Mouse (Mus musculus): ENCODE results near the gene Fank1. TPM values are rescaled to one million over a fixed set of nuclear protein-coding genes. Genes with fewer than 3 reads are reported as not detected.

Gene Fank1
- polyA plus RNA-seq, 1 experiment from 2014 or later = 0.41 TPM

DNA sequence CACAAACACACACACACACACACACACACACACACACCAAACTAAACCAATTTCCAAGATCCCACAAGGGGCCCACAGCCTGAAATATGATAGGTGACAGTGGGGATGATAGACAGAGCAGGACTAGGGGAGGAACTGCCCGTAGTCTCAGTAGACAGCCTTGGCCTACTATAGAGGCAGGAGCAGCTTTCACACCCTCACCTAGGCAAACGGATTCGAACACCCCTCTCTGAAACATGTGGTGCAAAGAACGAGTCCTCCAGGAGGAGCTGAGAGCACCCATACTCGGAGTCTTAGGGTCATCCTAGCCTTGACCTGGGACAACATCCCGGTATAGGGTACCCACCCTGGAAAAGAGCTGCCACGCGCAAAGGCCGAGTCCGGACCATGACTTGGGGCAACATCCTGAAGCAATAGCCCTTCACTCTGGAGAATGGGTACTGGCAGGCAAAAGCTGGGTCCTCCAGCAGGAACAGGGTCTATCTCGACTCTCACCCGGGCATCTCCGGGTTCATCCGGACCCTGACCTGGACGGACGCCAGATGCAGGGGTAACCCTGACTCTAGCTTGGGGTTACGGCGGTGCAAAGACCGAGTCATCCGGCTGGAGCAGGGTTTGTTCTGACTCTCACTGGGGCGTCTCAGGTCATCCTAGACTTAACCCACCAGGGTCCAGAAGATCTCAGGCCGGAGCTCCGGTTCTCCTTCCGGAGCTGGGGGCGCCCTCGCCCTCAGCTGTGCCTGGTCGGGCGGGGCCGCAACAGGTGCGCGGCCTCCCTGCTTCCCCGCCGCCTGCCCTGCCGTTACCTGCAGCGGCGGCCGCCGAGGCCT, 650 bp upstream of the Fank1 start:
- H3K27ac ChIP-seq = peak overlapping the region; percentile 78
- no peaks in the 10 kb centered on the region for H3K36me3 ChIP-seq
- peaks cover 37% of the 10 kb centered on the region for H3K27me3 ChIP-seq (ENCODE audit: low read depth, poor library complexity, severe bottlenecking)
- no peak for DNase-seq (ENCODE audit: low spot score)
- peak overlapping the region; percentile 83 for H3K4me3 ChIP-seq
- 5% methylated on average over 37 of the region's 38 CpGs for WGBS
- peaks cover 24% of the 10 kb centered on the region for H3K4me1 ChIP-seq
- no peaks in the 10 kb centered on the region for H3K9me3 ChIP-seq (replicated peaks)

DNA sequence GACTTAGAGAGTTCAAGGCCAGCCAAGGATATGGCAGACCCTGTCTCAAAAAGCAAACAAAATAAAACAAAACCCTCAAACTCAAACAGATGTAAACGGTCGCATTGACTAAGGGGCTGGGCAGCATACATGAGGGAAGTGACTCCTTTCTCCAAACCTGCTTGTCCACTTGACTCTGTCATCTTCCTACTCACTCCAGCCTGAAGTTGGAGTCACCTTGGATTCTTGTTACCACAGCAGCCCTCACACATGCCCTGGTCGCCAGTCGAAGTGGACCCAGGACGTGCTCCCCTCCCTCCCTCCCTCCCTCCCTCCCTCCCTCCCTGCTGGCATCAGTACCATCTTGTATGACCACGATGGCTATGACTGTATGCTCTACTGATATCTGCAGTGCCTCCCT, 4.9 kb downstream of the Fank1 start:
- Histone ChIP-seq H3K9me3 (replicated peaks) (no peaks in the 10 kb centered on the region), H3K36me3 (no peaks in the 10 kb centered on the region), H3K27ac (no peak overlapping the region), H3K4me1 (peaks cover 17% of the 10 kb centered on the region), H3K4me3 (no peak overlapping the region), H3K27me3 (ENCODE audit: low read depth, poor library complexity, severe bottlenecking) (peaks cover 9% of the 10 kb centered on the region; the same call in 1 of the 2 replicates)
- 74% methylated on average over 6 of the region's 6 CpGs for WGBS
- no peak for DNase-seq (ENCODE audit: low spot score)

- 74% methylated on average over 6 of the region's 6 CpGs for WGBS
- H3K4me3 ChIP-seq = no peak overlapping the region
- H3K27me3 ChIP-seq (ENCODE audit: low read depth, poor library complexity, severe bottlenecking) = peaks cover 9% of the 10 kb centered on the region; the same call in 1 of the 2 replicates
- no peaks in the 10 kb centered on the region for H3K9me3 ChIP-seq (replicated peaks)
- H3K36me3 ChIP-seq = no peaks in the 10 kb centered on the region
- no peak overlapping the region for H3K27ac ChIP-seq
- peaks cover 14% of the 10 kb centered on the region for H3K4me1 ChIP-seq
- no peak for DNase-seq (ENCODE audit: low spot score)
Observed at GRCm38 (mm10) chr7:133781991-133782390, 5.3 kb downstream of the Fank1 start.

DNA sequence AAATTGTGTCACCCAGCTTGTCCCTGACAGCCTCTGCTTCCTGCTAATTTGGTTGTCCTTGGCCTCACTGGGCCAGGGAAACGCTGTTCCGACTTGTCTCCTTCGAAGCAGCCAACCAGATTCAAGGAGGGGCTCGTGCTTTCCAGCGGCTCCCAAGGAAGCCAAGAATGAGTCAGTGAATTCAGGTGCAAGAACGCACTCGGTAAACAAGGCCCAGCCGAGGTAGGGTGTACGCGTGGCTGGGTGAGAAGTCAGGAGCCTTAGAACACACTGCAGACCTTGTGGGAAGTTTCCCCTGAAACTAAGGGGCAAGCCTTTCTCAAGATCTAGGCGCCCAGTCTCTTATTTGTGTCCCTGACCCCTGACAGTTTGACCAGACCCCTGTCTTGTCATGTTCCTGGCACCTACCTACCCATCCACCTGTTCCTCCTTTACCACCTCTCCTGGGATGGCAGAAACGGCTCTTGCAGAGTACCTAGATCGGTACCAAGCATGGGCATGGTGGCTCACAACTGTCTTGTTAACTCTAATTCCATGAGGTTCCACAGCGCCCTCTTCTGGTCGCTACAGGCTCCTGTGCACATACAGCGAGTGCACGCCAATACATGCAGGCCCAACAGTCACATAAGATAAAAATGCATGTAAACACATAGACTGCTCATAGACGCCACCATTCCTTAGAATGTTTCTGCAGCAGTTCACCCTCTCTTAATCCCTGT, 6.2 kb downstream of the Fank1 start, which contains the start of gene Dhx32:
Gene Dhx32 (minus strand): TSS at position 10 of the 719 bp plus-strand sequence.
- DNase-seq (ENCODE audit: low spot score) = peak; percentile 68
- peaks cover 14% of the 10 kb centered on the region for H3K4me1 ChIP-seq
- peaks cover 3% of the 10 kb centered on the region; the same call in 1 of the 2 replicates for H3K27me3 ChIP-seq (ENCODE audit: low read depth, poor library complexity, severe bottlenecking)
- H3K4me3 ChIP-seq = no peak within 1 kb of the TSS
- H3K36me3 ChIP-seq = no peaks in the 10 kb centered on the region
- no peaks in the 10 kb centered on the region for H3K9me3 ChIP-seq (replicated peaks)
- 26% methylated on average over 18 of the region's 18 CpGs for WGBS
- no peak within 1 kb of the TSS for H3K27ac ChIP-seq

DNA sequence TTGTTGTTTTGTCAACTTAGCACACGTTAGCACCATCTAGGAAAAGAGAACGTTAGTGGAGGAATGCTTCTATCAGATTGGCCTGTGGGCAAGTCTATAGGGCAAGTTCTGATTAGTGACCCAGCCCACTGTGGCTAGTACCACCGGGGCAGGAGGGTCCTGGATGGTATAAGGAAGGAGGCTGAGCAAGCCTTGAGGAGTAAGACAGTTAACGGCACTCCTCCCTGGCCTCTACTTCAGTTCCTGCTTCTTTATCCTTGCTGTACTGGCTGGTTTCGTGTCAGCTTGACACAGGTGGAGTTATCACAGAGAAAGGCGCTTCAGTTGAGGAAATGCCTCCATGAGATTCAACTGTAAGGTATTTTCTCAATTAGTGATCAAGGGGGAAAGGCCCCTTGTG, 10.9 kb downstream of the Fank1 start:
- Histone ChIP-seq H3K36me3 (no peaks in the 10 kb centered on the region), H3K27me3 (ENCODE audit: low read depth, poor library complexity, severe bottlenecking) (no peaks in the 10 kb centered on the region), H3K4me3 (no peak overlapping the region), H3K27ac (no peak overlapping the region), H3K9me3 (replicated peaks) (no peaks in the 10 kb centered on the region), H3K4me1 (peaks cover 7% of the 10 kb centered on the region)
- 85% methylated on average over 6 of the region's 6 CpGs for WGBS
- DNase-seq (ENCODE audit: low spot score) = no peak

DNA sequence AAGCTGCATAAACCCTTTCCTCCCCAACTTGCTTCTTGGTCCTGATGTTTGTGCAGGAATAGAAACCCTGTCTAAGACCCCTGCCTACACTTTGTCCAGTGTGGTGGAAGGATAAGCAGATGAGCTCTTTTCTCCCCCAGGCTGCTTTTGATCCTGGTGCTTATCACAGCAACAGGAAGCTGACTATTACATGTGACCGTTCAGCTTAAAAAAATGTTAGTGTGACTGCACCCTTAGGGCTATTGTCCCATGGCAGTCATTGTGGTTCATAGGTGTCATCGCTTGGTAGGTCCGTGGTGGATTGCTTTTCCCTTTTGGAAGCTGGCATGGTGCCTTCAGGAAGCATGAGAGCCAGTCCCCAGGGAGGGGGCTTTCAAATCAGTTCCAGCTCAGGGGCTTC, 11.5 kb downstream of the Fank1 start:
- Histone ChIP-seq H3K36me3 (no peaks in the 10 kb centered on the region), H3K27me3 (ENCODE audit: low read depth, poor library complexity, severe bottlenecking) (no peaks in the 10 kb centered on the region), H3K9me3 (replicated peaks) (no peaks in the 10 kb centered on the region)

GRCm38 (mm10) chr7:133790171-133790570, 13.5 kb downstream of the Fank1 start:
- Histone ChIP-seq H3K27me3 (ENCODE audit: low read depth, poor library complexity, severe bottlenecking) (no peaks in the 10 kb centered on the region), H3K36me3 (no peaks in the 10 kb centered on the region), H3K27ac (no peak overlapping the region), H3K9me3 (replicated peaks) (no peaks in the 10 kb centered on the region), H3K4me1 (peaks cover 2% of the 10 kb centered on the region; the same call in 1 of the 2 replicates), H3K4me3 (no peak overlapping the region)
- no peak for DNase-seq (ENCODE audit: low spot score)
- 94% methylated on average over 4 of the region's 4 CpGs for WGBS

More for the DNA sequence above, 11.5 kb downstream of the Fank1 start:
- Histone ChIP-seq H3K27ac (no peak overlapping the region), H3K4me3 (no peak overlapping the region), H3K4me1 (peaks cover 2% of the 10 kb centered on the region; the same call in 1 of the 2 replicates)
- no peak for DNase-seq (ENCODE audit: low spot score)
- WGBS = 82% methylated on average over 3 of the region's 3 CpGs

DNA sequence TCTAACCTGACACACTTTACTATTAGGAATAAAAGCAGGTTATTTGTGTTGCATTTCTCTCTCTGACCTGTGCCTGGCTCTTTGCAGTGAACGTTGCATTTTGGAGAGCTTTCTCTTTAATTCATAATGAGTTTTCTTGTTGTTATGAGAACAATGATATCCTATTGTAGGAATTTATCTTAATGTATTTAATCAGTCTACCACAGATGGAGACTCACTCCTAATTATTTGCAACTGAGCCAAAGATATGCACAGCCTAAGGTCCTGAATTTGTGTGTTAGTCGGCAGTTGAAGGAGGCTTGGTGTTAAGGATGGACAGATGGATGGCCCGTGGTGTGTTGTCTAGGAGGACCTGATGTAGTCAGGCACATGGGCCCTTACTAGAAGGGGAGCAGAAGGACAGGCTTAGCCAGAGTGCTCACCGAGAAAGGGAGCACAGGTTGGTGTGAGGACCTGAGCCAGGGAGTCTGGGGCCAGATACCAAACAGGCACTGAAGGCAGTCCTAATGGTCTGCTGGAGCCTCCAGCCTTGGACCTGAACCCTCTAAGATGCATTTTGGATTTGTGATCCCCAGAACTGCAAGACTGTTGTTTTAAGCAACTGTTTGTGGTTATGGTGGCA, 14.1 kb downstream of the Fank1 start:
- Histone ChIP-seq H3K4me3 (no peak overlapping the region), H3K27ac (no peak overlapping the region), H3K27me3 (ENCODE audit: low read depth, poor library complexity, severe bottlenecking) (no peaks in the 10 kb centered on the region), H3K9me3 (replicated peaks) (no peaks in the 10 kb centered on the region), H3K4me1 (peaks cover 2% of the 10 kb centered on the region; the same call in 1 of the 2 replicates), H3K36me3 (no peaks in the 10 kb centered on the region)
- DNase-seq (ENCODE audit: low spot score) = no peak
- 90% methylated on average over 4 of the region's 4 CpGs for WGBS

DNA sequence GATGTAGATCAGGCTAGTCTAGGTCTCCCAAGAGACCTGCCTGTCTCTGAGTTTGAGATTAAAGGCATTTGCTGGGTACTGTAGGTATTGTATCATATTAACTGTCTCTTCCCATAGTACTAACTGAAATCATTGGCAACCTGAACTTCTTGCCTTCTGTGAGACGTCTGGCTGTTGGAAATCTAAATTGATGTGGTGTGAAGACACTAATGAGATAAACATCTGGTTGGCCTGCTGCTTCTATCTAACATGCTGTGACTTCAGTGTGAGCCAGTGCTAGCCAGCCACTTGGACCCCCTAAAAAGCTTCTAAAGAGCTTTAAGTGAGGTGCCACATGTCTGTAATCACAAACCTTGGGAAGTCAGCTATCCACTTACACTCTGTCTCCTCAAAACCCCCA, 16.1 kb downstream of the Fank1 start:
- Histone ChIP-seq H3K27ac (no peak overlapping the region), H3K4me3 (no peak overlapping the region)
- WGBS = 3% methylated on average over 1 of the region's 1 CpGs

GRCm38 (mm10) chr7:133793248-133794131, 16.8 kb downstream of the Fank1 start:
- H3K27me3 ChIP-seq (ENCODE audit: low read depth, poor library complexity, severe bottlenecking) = no peaks in the 10 kb centered on the region
- no peaks in the 10 kb centered on the region for H3K9me3 ChIP-seq (replicated peaks)
- peaks cover 2% of the 10 kb centered on the region; the same call in 1 of the 2 replicates for H3K4me1 ChIP-seq
- H3K27ac ChIP-seq = no peak overlapping the region
- DNase-seq (ENCODE audit: low spot score) = no peak
- no peaks in the 10 kb centered on the region for H3K36me3 ChIP-seq
- H3K4me3 ChIP-seq = no peak overlapping the region
- 70% methylated on average over 10 of the region's 10 CpGs for WGBS

More for the DNA sequence above, 16.1 kb downstream of the Fank1 start:
- H3K27me3 ChIP-seq (ENCODE audit: low read depth, poor library complexity, severe bottlenecking) = no peaks in the 10 kb centered on the region
- DNase-seq (ENCODE audit: low spot score) = no peak
- H3K36me3 ChIP-seq = no peaks in the 10 kb centered on the region
- H3K4me1 ChIP-seq = peaks cover 2% of the 10 kb centered on the region; the same call in 1 of the 2 replicates
- no peaks in the 10 kb centered on the region for H3K9me3 ChIP-seq (replicated peaks)

DNA sequence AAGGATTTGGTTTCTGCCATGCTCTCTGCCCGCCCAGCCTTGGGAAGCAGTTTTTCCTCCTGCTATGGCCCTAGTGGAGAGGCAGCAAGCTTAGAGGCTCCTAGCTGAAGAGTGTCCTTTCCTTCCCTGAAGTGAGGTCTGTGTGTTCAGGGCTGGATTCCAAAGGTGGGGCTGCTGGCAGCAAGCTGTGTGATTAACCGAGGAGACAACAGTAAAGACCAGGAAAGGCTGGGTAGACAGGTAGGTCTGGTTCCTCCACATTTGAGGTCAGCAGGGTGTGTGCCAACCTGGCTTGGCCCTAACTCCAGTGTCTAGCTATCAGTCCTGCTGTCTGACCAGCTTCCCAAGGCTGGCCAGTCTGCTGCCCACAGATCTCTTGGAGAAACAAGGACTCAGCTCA, 18.1 kb downstream of the Fank1 start:
- Histone ChIP-seq H3K9me3 (replicated peaks) (no peaks in the 10 kb centered on the region), H3K27ac (no peak overlapping the region), H3K4me1 (peaks cover 2% of the 10 kb centered on the region; the same call in 1 of the 2 replicates), H3K4me3 (no peak overlapping the region), H3K36me3 (no peaks in the 10 kb centered on the region), H3K27me3 (ENCODE audit: low read depth, poor library complexity, severe bottlenecking) (no peaks in the 10 kb centered on the region)
- DNase-seq (ENCODE audit: low spot score) = no peak
- 93% methylated on average over 2 of the region's 2 CpGs for WGBS

DNA sequence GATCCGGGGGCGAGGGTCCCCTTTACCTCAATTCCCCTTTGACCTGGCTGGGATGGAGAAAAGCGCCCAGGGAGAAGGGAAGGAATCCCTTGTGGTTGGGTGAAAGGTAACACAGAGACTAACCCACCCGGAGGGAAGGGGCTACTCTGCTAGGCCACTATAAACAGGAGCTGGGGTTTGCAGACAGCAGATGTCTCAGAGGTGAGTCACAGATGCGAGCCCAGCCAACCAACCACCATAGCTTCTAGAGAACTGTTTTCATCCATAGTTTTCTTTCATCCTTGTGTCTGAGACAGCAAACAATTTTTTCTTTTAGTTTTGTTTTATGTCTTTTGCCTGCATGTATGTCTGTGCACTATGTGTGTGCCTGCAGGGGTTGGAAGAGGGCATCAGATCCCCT, 23.3 kb downstream of the Fank1 start:
- 79% methylated on average over 5 of the region's 5 CpGs for WGBS
- H3K27ac ChIP-seq = no peak overlapping the region
- no peak overlapping the region for H3K4me3 ChIP-seq
- H3K36me3 ChIP-seq = no peaks in the 10 kb centered on the region
- DNase-seq (ENCODE audit: low spot score) = no peak
- no peaks in the 10 kb centered on the region for H3K27me3 ChIP-seq (ENCODE audit: low read depth, poor library complexity, severe bottlenecking)
- no peaks in the 10 kb centered on the region for H3K4me1 ChIP-seq
- H3K9me3 ChIP-seq (replicated peaks) = no peaks in the 10 kb centered on the region

Data from limb, embryonic 10.5 days (tissue).